Mouse (Mus musculus) embryonic facial prominence, embryonic 10.5 days (tissue): ENCODE measurements around the gene Garnl3. TPM values are rescaled to one million over a fixed set of nuclear protein-coding genes. Genes with fewer than 3 reads are reported as not detected.

Experiments
- DNase-seq: peaks from one replicate; pipeline ENCODE4 v3.0.0-alpha.2; 2017; ENCODE audit warnings: low spot score
- H3K27ac ChIP-seq: fragments of 300-500 bp; sonication (generic); replicated peaks from 2 replicates; pipeline ENCODE4 v1.5.1; 2016; ENCODE audit warnings: mild to moderate bottlenecking
- H3K27me3 ChIP-seq: fragments of 300-500 bp; sonication (generic); replicated peaks from 2 replicates; pipeline ENCODE4 v1.6.1; 2016; ENCODE audit warnings: low read depth, mild to moderate bottlenecking; ENCODE audit not compliant: poor library complexity, severe bottlenecking
- H3K36me3 ChIP-seq: fragments of 300-500 bp; sonication (generic); replicated peaks from 2 replicates; pipeline ENCODE4 v1.6.1; 2016; ENCODE audit warnings: mild to moderate bottlenecking, moderate library complexity
- H3K4me1 ChIP-seq: fragments of 300-500 bp; sonication (generic); 2 replicates; pipeline ENCODE4 v1.6.1; 2016
- H3K4me3 ChIP-seq: fragments of 300-500 bp; sonication (generic); 2 replicates; pipeline ENCODE4 v1.5.1; 2016; ENCODE audit warnings: mild to moderate bottlenecking, moderate library complexity
- H3K9me3 ChIP-seq: fragments of 300-500 bp; sonication (generic); 2 replicates; pipeline ENCODE4 v1.6.1; 2016; ENCODE audit warnings: mild to moderate bottlenecking
- WGBS: fragments of 180-500 bp; shearing (Covaris S2); methylation state at CpG from one replicate; pipeline ENCODE4 v1.1.7; 2016; 5-methylcytosine and 5-hydroxymethylcytosine counted together
- polyA plus RNA-seq: library from polyadenylated mRNA; unstranded; fragments of >200 nt; fragmentation: Nextera tagmentation; extraction: Ambion mirVana; gene quantifications from 2 replicates; pipeline ENCODE4 v1.2.1, GENCODE M21; 2016

The Garnl3 gene
- polyA plus RNA-seq, 1 experiment from 2014 or later, result 10.6 TPM

DNA sequence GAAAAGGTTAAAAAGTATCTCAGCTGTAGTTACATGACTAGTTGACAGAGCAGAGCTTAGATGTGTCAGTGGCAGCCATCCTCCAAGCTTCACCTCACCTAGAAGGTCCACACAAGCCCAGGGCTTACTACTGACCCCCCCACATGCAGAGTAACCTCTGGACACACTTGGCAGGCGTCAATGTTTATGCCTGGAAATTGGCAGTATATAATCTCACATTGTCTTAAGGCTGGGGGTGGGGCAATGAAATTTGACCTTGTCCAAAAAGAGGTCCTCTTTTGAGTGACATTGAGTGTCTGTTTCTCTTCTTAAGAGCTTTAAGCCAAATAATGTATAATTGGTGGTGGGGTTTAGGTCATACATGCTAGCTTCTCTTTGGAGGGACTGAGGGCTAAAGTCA is 65.8 kb downstream of the Garnl3 start:
- Histone ChIP-seq H3K9me3 (no peaks in the 10 kb centered on the region), H3K27ac (no peak overlapping the region), H3K36me3 (no peaks in the 10 kb centered on the region), H3K4me1 (no peaks in the 10 kb centered on the region), H3K27me3 (no peaks in the 10 kb centered on the region), H3K4me3 (no peak overlapping the region)
- no peak for DNase-seq
- 50% methylated on average over 1 of the region's 1 CpGs for WGBS

DNA sequence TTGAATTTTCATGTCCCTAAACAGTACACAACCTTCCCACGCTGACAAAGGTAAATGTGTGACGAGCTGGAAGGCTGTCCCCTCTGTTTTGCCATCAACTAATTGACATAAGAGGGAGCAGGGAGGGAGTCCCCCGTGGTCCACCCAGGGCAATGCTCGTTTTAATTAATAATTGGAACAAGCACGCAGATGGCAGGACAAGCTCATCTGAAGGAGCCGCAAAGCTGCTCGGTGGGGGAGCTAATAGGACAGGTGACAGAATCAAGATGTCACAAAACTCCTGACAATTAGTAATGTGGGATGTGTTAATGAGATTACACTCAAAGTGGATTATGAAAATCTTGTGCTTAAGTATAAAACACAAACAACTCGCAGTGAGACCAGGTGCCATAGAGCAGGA is 68.7 kb downstream of the Garnl3 start:
- Histone ChIP-seq H3K9me3 (no peaks in the 10 kb centered on the region), H3K4me1 (0 out of 2 replicates have a peak, but pooled peaks cover 5% of the 10 kb centered on the region), H3K4me3 (no peak overlapping the region), H3K27ac (no peak overlapping the region), H3K36me3 (no peaks in the 10 kb centered on the region), H3K27me3 (no peaks in the 10 kb centered on the region)
- no peak for DNase-seq
- WGBS, result 65% methylated on average over 8 of the region's 8 CpGs

GRCm38 (mm10) chr2:33058926-33059325 is 72.5 kb downstream of the Garnl3 start:
- H3K4me3 ChIP-seq, result no peak overlapping the region
- peaks cover 9% of the 10 kb centered on the region for H3K4me1 ChIP-seq
- WGBS, result 90% methylated on average over 5 of the region's 5 CpGs
- no peak for DNase-seq
- no peaks in the 10 kb centered on the region for H3K27me3 ChIP-seq
- H3K27ac ChIP-seq, result no peak overlapping the region
- no peaks in the 10 kb centered on the region for H3K36me3 ChIP-seq
- H3K9me3 ChIP-seq, result no peaks in the 10 kb centered on the region

DNA sequence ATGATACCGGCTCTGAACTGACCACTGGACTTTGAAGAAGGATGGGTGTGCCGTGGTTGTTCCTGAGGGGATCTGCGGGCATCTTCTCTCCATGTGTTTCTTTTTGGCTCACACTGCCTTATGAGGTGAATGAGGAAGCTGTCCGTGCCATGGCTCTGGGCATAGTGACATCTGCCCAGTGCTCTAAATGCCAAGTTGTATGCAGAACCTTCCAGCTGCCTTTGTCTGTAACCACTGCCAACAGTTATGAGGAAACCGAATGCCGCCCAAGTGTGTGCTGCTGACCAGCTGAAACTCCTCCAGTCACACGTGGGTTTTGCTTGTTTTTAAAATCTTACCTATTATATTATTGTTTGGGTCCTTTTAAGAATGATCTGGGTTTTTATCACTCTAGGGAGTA is 73.9 kb downstream of the Garnl3 start:
- DNase-seq, result no peak
- WGBS, result 90% methylated on average over 7 of the region's 7 CpGs
- no peaks in the 10 kb centered on the region for H3K27me3 ChIP-seq

GRCm38 (mm10) chr2:33053966-33054365 is 77.5 kb downstream of the Garnl3 start:
- no peaks in the 10 kb centered on the region for H3K27me3 ChIP-seq
- H3K4me1 ChIP-seq, result peaks cover 6% of the 10 kb centered on the region
- H3K9me3 ChIP-seq, result no peaks in the 10 kb centered on the region
- no peak overlapping the region for H3K4me3 ChIP-seq
- no peaks in the 10 kb centered on the region for H3K36me3 ChIP-seq
- 73% methylated on average over 10 of the region's 10 CpGs for WGBS
- DNase-seq, result no peak
- H3K27ac ChIP-seq, result no peak overlapping the region

More for the DNA sequence above, 73.9 kb downstream of the Garnl3 start:
- Histone ChIP-seq H3K4me1 (peaks cover 11% of the 10 kb centered on the region), H3K27ac (no peak overlapping the region), H3K4me3 (no peak overlapping the region), H3K9me3 (no peaks in the 10 kb centered on the region), H3K36me3 (no peaks in the 10 kb centered on the region)

GRCm38 (mm10) chr2:33047360-33047759 is 84.1 kb downstream of the Garnl3 start:
- peaks cover 4% of the 10 kb centered on the region; the same call in 1 of the 2 replicates for H3K4me1 ChIP-seq
- no peak for DNase-seq
- no peak overlapping the region for H3K4me3 ChIP-seq
- H3K36me3 ChIP-seq, result no peaks in the 10 kb centered on the region
- no peak overlapping the region for H3K27ac ChIP-seq
- H3K9me3 ChIP-seq, result no peaks in the 10 kb centered on the region
- 73% methylated on average over 3 of the region's 3 CpGs for WGBS
- no peaks in the 10 kb centered on the region for H3K27me3 ChIP-seq

GRCm38 (mm10) chr2:33046919-33047318 is 84.5 kb downstream of the Garnl3 start:
- Histone ChIP-seq H3K9me3 (no peaks in the 10 kb centered on the region), H3K36me3 (no peaks in the 10 kb centered on the region), H3K4me1 (peaks cover 4% of the 10 kb centered on the region; the same call in 1 of the 2 replicates), H3K4me3 (no peak overlapping the region), H3K27ac (no peak overlapping the region), H3K27me3 (no peaks in the 10 kb centered on the region)
- DNase-seq, result no peak
- 56% methylated on average over 5 of the region's 5 CpGs for WGBS

GRCm38 (mm10) chr2:33045899-33046298 is 85.6 kb downstream of the Garnl3 start:
- no peak overlapping the region for H3K27ac ChIP-seq
- WGBS, result 58% methylated on average over 3 of the region's 3 CpGs

GRCm38 (mm10) chr2:33042781-33043180 is 88.7 kb downstream of the Garnl3 start:
- H3K27ac ChIP-seq, result no peak overlapping the region
- no peaks in the 10 kb centered on the region for H3K9me3 ChIP-seq
- no peaks in the 10 kb centered on the region for H3K27me3 ChIP-seq
- peaks cover 4% of the 10 kb centered on the region; the same call in 1 of the 2 replicates for H3K4me1 ChIP-seq
- 71% methylated on average over 6 of the region's 6 CpGs for WGBS
- H3K4me3 ChIP-seq, result no peak overlapping the region
- no peak for DNase-seq
- H3K36me3 ChIP-seq, result no peaks in the 10 kb centered on the region

More at GRCm38 (mm10) chr2:33045899-33046298, 85.6 kb downstream of the Garnl3 start:
- Histone ChIP-seq H3K36me3 (no peaks in the 10 kb centered on the region), H3K9me3 (no peaks in the 10 kb centered on the region), H3K27me3 (no peaks in the 10 kb centered on the region), H3K4me1 (peaks cover 4% of the 10 kb centered on the region; the same call in 1 of the 2 replicates), H3K4me3 (no peak overlapping the region)
- no peak for DNase-seq

DNA sequence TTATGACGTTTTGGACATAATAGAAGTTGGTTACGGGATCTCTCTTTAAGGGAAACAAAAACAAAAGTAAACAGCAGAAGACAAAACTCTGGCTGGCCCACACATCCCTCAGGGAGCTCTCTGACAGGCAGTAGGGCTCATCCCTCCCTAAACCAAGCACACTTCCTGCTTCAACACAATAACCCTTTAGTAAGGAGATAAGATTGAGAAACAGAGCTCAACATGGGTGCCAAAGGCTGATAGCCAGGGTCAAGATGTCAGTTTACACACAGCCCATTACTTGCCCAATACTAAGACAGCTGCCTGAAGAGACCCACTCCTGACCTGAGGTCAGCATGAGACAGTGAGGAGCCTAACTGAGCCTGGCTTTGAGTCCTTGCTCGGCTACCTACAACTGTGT is 89.9 kb downstream of the Garnl3 start:
- 40% methylated on average over 3 of the region's 3 CpGs for WGBS

GRCm38 (mm10) chr2:33037429-33037828 is 94.0 kb downstream of the Garnl3 start:
- no peaks in the 10 kb centered on the region for H3K27me3 ChIP-seq
- H3K9me3 ChIP-seq, result no peaks in the 10 kb centered on the region
- WGBS, result 73% methylated on average over 1 of the region's 1 CpGs
- H3K27ac ChIP-seq, result no peak overlapping the region
- DNase-seq, result no peak
- no peaks in the 10 kb centered on the region for H3K36me3 ChIP-seq
- H3K4me3 ChIP-seq, result no peak overlapping the region
- no peaks in the 10 kb centered on the region for H3K4me1 ChIP-seq

More for the DNA sequence above, 89.9 kb downstream of the Garnl3 start:
- DNase-seq, result no peak
- no peak overlapping the region for H3K27ac ChIP-seq
- no peak overlapping the region for H3K4me3 ChIP-seq
- no peaks in the 10 kb centered on the region for H3K9me3 ChIP-seq
- no peaks in the 10 kb centered on the region for H3K27me3 ChIP-seq
- no peaks in the 10 kb centered on the region; the same call in 1 of the 2 replicates for H3K4me1 ChIP-seq
- H3K36me3 ChIP-seq, result no peaks in the 10 kb centered on the region

- 77% methylated on average over 1 of the region's 1 CpGs for WGBS
- no peaks in the 10 kb centered on the region for H3K27me3 ChIP-seq
- no peaks in the 10 kb centered on the region for H3K9me3 ChIP-seq
- no peak overlapping the region for H3K27ac ChIP-seq
- no peaks in the 10 kb centered on the region for H3K4me1 ChIP-seq
- no peaks in the 10 kb centered on the region for H3K36me3 ChIP-seq
- no peak overlapping the region for H3K4me3 ChIP-seq
- DNase-seq, result no peak
Observed at GRCm38 (mm10) chr2:33035297-33035696, 96.2 kb downstream of the Garnl3 start.

- H3K4me1 ChIP-seq, result no peaks in the 10 kb centered on the region
- WGBS, result 92% methylated on average over 7 of the region's 7 CpGs
- DNase-seq, result no peak
- H3K27ac ChIP-seq, result no peak overlapping the region
- H3K9me3 ChIP-seq, result no peaks in the 10 kb centered on the region
- no peak overlapping the region for H3K4me3 ChIP-seq
- no peaks in the 10 kb centered on the region for H3K36me3 ChIP-seq
- no peaks in the 10 kb centered on the region for H3K27me3 ChIP-seq
Observed at GRCm38 (mm10) chr2:33033281-33033680, 98.2 kb downstream of the Garnl3 start.
